In genomic region chr17:5097545-5098475, GRCm38 (mm10) we compare ENCODE assay signal across 9 mouse cellular contexts.
A peak's percentile ranks its signal among the peaks of the same experiment; 100 is the strongest.
DNase-seq lines count a peak whose midpoint lies in the region; ATAC-seq and TF ChIP-seq lines count a peak whose summit lies in the region.
"Had no signal": no experiment of that assay in that cellular context is flagged by ENCODE, and none has a peak within 500 bp of the region (broad histone marks: within the 10 kb centered on the region; RNA-seq: fewer than 3 reads in every experiment).

No protein-coding gene starts in this region.

- peaks cover 36% of the 10 kb centered on the region for H3K4me1 ChIP-seq in heart, embryonic 11.5 days (ENCODE audit: control insufficient read depth, insufficient read depth, low read length)
- H3K4me1 ChIP-seq in heart, adult 2 months (ENCODE audit: control insufficient read depth, insufficient read depth, low read length), result peaks cover 14% of the 10 kb centered on the region
- H3K4me1 ChIP-seq in thymus, adult 2 months (replicated peaks; ENCODE audit: control insufficient read depth, insufficient read depth, low read length), result peaks cover 70% of the 10 kb centered on the region

- H3K36me3 ChIP-seq in heart, embryonic 11.5 days (ENCODE audit: control insufficient read depth, insufficient read depth, low read length), result no peaks in the 10 kb centered on the region
- H3K36me3 ChIP-seq in heart, adult 2 months (ENCODE audit: control insufficient read depth, insufficient read depth, low read length), result no peaks in the 10 kb centered on the region
- no peaks in the 10 kb centered on the region for H3K36me3 ChIP-seq in thymus, adult 2 months (ENCODE audit: control insufficient read depth, insufficient read depth, low read length)

- H3K4me2 ChIP-seq in heart, embryonic 11.5 days, result no peak overlapping the region; the same call in 1 of the 2 replicates

- peaks cover 8% of the 10 kb centered on the region for H3K79me2 ChIP-seq in heart, adult 2 months (replicated peaks; ENCODE audit: control insufficient read depth, insufficient read depth, low read length)

- WGBS in heart, embryonic 11.5 days (ENCODE audit: insufficient replicate concordance), result 63% methylated on average over 21 of the region's 21 CpGs
- WGBS in heart, adult 2 months, result 87% methylated on average over 21 of the region's 21 CpGs
- 46% methylated on average over 21 of the region's 21 CpGs for WGBS in thymus, adult 2 months

- no peak for TF ChIP-seq CTCF in heart, adult 2 months (IDR thresholded peaks at IDR 0.05)
- TF ChIP-seq CTCF in thymus, adult 2 months (IDR thresholded peaks at IDR 0.05; ENCODE audit: borderline replicate concordance, control insufficient read depth, extremely low read depth, insufficient read depth, low read length, poor library complexity), result no peak

- no peak overlapping the region for H3K4me3 ChIP-seq in heart, embryonic 11.5 days (ENCODE audit: low read depth, low read length)
- H3K4me3 ChIP-seq in heart, adult 2 months, result no peak overlapping the region
- H3K4me3 ChIP-seq in thymus, adult 2 months (ENCODE audit: control insufficient read depth, insufficient read depth, low read length), result no peak overlapping the region

- intact Hi-C loops in heart, adult 2 months (cut with DNase I), result no loop called here

- no peak for DNase-seq in heart, adult 2 months
- no peak for DNase-seq in thymus, adult 2 months
- no peak for DNase-seq in thymus, postnatal 25 days
- DNase-seq in kidney, postnatal 10 days, result peak; percentile 30
- peak; percentile 65 for DNase-seq in yolk sac, embryonic 10.5 days (ENCODE audit: low spot score)
- DNase-seq in cerebellum, adult 18-20 months, result no peak
- DNase-seq: lung, postnatal 10 days had no signal

- H3K27ac ChIP-seq in heart, embryonic 11.5 days (ENCODE audit: low read depth, low read length), result peak overlapping the region; percentile 83; the same call in 1 of the 2 replicates
- H3K27ac ChIP-seq in heart, adult 2 months, result no peak overlapping the region
- peak overlapping the region; percentile 55 for H3K27ac ChIP-seq in thymus, adult 2 months (ENCODE audit: control insufficient read depth, insufficient read depth, low read length)

- no peak for ATAC-seq in heart, embryonic 11.5 days (replicated peaks; ENCODE audit: insufficient number of reproducible peaks, low FRiP score, low TSS enrichment)
- ATAC-seq in erythroblast, adult 5-6 weeks (replicated peaks; ENCODE audit: low FRiP score, poor library complexity, severe bottlenecking), result no peak

- TF ChIP-seq EP300 in heart, adult 2 months (IDR thresholded peaks at IDR 0.05; ENCODE audit: insufficient read depth, low read depth, low read length), result no peak

- no peaks in the 10 kb centered on the region for H3K9me3 ChIP-seq in heart, embryonic 11.5 days (replicated peaks; ENCODE audit: control insufficient read depth, low read length)

- H3K27me3 ChIP-seq in heart, embryonic 11.5 days (ENCODE audit: control insufficient read depth, insufficient read depth, low read length), result peaks cover 20% of the 10 kb centered on the region
- no peaks in the 10 kb centered on the region for H3K27me3 ChIP-seq in heart, adult 2 months (ENCODE audit: control insufficient read depth, insufficient read depth, low read length)
- no peaks in the 10 kb centered on the region for H3K27me3 ChIP-seq in thymus, adult 2 months (ENCODE audit: control insufficient read depth, insufficient read depth, low read length)

- TF ChIP-seq POLR2A in heart, adult 2 months (IDR thresholded peaks at IDR 0.05; ENCODE audit: insufficient read depth, low read depth, low read length), result no peak
- no peak for TF ChIP-seq POLR2A in thymus, adult 2 months (IDR thresholded peaks at IDR 0.05; ENCODE audit: control insufficient read depth, extremely low read depth, insufficient read depth, low read length, poor library complexity)

- no peak overlapping the region for H3K9ac ChIP-seq in heart, embryonic 11.5 days (ENCODE audit: low read depth, low read length)
- H3K9ac ChIP-seq in heart, adult 2 months (ENCODE audit: low read depth, low read length), result no peak overlapping the region

Comparison
In these comparisons a context has a peak if more than half of its experiments do, and no peak if none do; other contexts are left out.
1. DNase-seq: peak in kidney, postnatal 10 days (single experiment) and yolk sac, embryonic 10.5 days (single experiment); none in heart, adult 2 months (0 of 2), thymus, adult 2 months (single experiment), thymus, postnatal 25 days (single experiment) and cerebellum, adult 18-20 months (0 of 2).